Mouse (Mus musculus) thymus, postnatal 25 days (tissue): Measurements from ENCODE around the gene Svbp.

Experiments
- DNase-seq: peaks from one replicate; pipeline ENCODE4 v3.0.0; 2022

Gene Svbp

GRCm38 (mm10) chr4:119194909-119195581 is at the start of gene Svbp:
Gene Svbp (plus strand): TSS chr4:119195306.
- peak; percentile 88 for DNase-seq

GRCm38 (mm10) chr4:119146816-119147215 is 48.3 kb upstream of the Svbp start:
- no peak for DNase-seq

- DNase-seq = no peak
These were observed 47.8 kb upstream of the Svbp start for GRCm38 (mm10) chr4:119147347-119147746.

- DNase-seq = no peak
These were observed 46.4 kb upstream of the Svbp start for GRCm38 (mm10) chr4:119148741-119149140.

GRCm38 (mm10) chr4:119157186-119157585 is 37.9 kb upstream of the Svbp start:
- peak; percentile 62 for DNase-seq

GRCm38 (mm10) chr4:119157891-119158290 is 37.2 kb upstream of the Svbp start:
- no peak for DNase-seq

- DNase-seq = no peak
These were observed 33.7 kb upstream of the Svbp start for GRCm38 (mm10) chr4:119161358-119161757.

GRCm38 (mm10) chr4:119162990-119163389 is 32.1 kb upstream of the Svbp start:
- DNase-seq = no peak

GRCm38 (mm10) chr4:119165916-119166315 is 29.2 kb upstream of the Svbp start:
- no peak for DNase-seq

GRCm38 (mm10) chr4:119167068-119167467 is 28.0 kb upstream of the Svbp start:
- no peak for DNase-seq

GRCm38 (mm10) chr4:119167663-119168062 is 27.4 kb upstream of the Svbp start:
- DNase-seq = peak; percentile 81

- DNase-seq = peak; percentile 22
These were observed 22.0 kb upstream of the Svbp start for GRCm38 (mm10) chr4:119172919-119173650.

GRCm38 (mm10) chr4:119173851-119174453 is 21.2 kb upstream of the Svbp start, which contains the start of gene Zfp691:
Gene Zfp691 (minus strand): TSS chr4:119174195.
- peak; percentile 94 for DNase-seq

GRCm38 (mm10) chr4:119177702-119178101 is 17.4 kb upstream of the Svbp start:
- DNase-seq = no peak

- DNase-seq = no peak
These were observed 16.8 kb upstream of the Svbp start for GRCm38 (mm10) chr4:119178331-119178730.

GRCm38 (mm10) chr4:119180133-119180707 is 14.9 kb upstream of the Svbp start:
- DNase-seq = no peak

- DNase-seq = no peak
These were observed 13.7 kb upstream of the Svbp start for GRCm38 (mm10) chr4:119181456-119181855.

GRCm38 (mm10) chr4:119183525-119183924 is 11.6 kb upstream of the Svbp start:
- no peak for DNase-seq

- DNase-seq = no peak
These were observed 9.3 kb upstream of the Svbp start for GRCm38 (mm10) chr4:119185771-119186170.

GRCm38 (mm10) chr4:119188060-119188785 is 6.9 kb upstream of the Svbp start:
- no peak for DNase-seq

GRCm38 (mm10) chr4:119189392-119189791 is 5.7 kb upstream of the Svbp start:
- no peak for DNase-seq

GRCm38 (mm10) chr4:119189864-119190263 is 5.2 kb upstream of the Svbp start, which contains the start of gene Ermap:
Gene Ermap (minus strand): TSS chr4:119190011.
- DNase-seq = no peak

- DNase-seq = no peak
These were observed 4.5 kb upstream of the Svbp start for GRCm38 (mm10) chr4:119190618-119191017.
